Mouse (Mus musculus) liver, embryonic 15.5 days (tissue): Measurements from ENCODE around the gene Clstn2. TPM values are rescaled to one million over a fixed set of nuclear protein-coding genes. Genes with fewer than 3 reads are reported as not detected.

Source experiments
- ATAC-seq: fragments of 200-750 bp; cut with Nextera tagmentation; 2 replicates; pipeline ENCODE4 v1.8.0; 2017; ENCODE audit warnings: moderate number of reproducible peaks, mild to moderate bottlenecking, moderate library complexity; ENCODE audit not compliant: insufficient read depth
- H3K27ac ChIP-seq: fragments of 300-500 bp; sonication (generic); replicated peaks from 2 replicates; pipeline ENCODE4 v1.5.1; 2015; ENCODE audit warnings: mild to moderate bottlenecking, inconsistent platforms
- H3K27me3 ChIP-seq: fragments of 300-500 bp; sonication (generic); 2 replicates; pipeline ENCODE4 v1.6.1; 2015; ENCODE audit warnings: mild to moderate bottlenecking, inconsistent platforms
- H3K36me3 ChIP-seq: fragments of 300-500 bp; sonication (generic); replicated peaks from 2 replicates; pipeline ENCODE4 v1.6.1; 2015; ENCODE audit warnings: moderate library complexity, mild to moderate bottlenecking, inconsistent platforms
- H3K4me1 ChIP-seq: fragments of 300-500 bp; sonication (generic); replicated peaks from 2 replicates; pipeline ENCODE4 v1.6.1; 2015; ENCODE audit warnings: inconsistent platforms
- H3K4me2 ChIP-seq: fragments of 300-500 bp; sonication (generic); 2 replicates; pipeline ENCODE4 v1.6.1; 2015; ENCODE audit warnings: moderate library complexity, mild to moderate bottlenecking, inconsistent platforms
- H3K4me3 ChIP-seq: fragments of 300-500 bp; sonication (generic); replicated peaks from 2 replicates; pipeline ENCODE4 v1.5.1; 2015; ENCODE audit warnings: mild to moderate bottlenecking, inconsistent platforms
- H3K9ac ChIP-seq: fragments of 300-500 bp; sonication (generic); 2 replicates; pipeline ENCODE4 v1.6.1; 2015; ENCODE audit warnings: moderate library complexity, mild to moderate bottlenecking, inconsistent platforms
- H3K9me3 ChIP-seq: fragments of 300-500 bp; sonication (generic); replicated peaks from 2 replicates; pipeline ENCODE4 v1.6.1; 2016; ENCODE audit warnings: inconsistent platforms
- WGBS: fragments of 180-500 bp; shearing (Covaris S2); methylation state at CpG from one replicate; pipeline ENCODE4 v1.1.7; 2015; ENCODE audit warnings: mixed read lengths; ENCODE audit not compliant: insufficient replicate concordance; 5-methylcytosine and 5-hydroxymethylcytosine counted together
- polyA plus RNA-seq: library from polyadenylated mRNA; unstranded; fragments of >200 nt; fragmentation: Nextera tagmentation; extraction: Ambion mirVana; gene quantifications from 2 replicates; pipeline ENCODE4 v1.2.1, GENCODE M21; 2015

The Clstn2 gene
- polyA plus RNA-seq, 1 experiment from 2014 or later = 0.06 TPM

- no peaks in the 10 kb centered on the region for H3K4me1 ChIP-seq
- H3K9ac ChIP-seq = no peak overlapping the region
- no peak for ATAC-seq
- WGBS = 38% methylated on average over 3 of the region's 3 CpGs
- H3K4me2 ChIP-seq = no peak overlapping the region
- no peaks in the 10 kb centered on the region for H3K36me3 ChIP-seq
- H3K9me3 ChIP-seq = no peaks in the 10 kb centered on the region
- no peaks in the 10 kb centered on the region for H3K27me3 ChIP-seq
- no peak overlapping the region for H3K4me3 ChIP-seq
- no peak overlapping the region for H3K27ac ChIP-seq
Observed at GRCm38 (mm10) chr9:97629180-97629579, 403.8 kb downstream of the Clstn2 start.

GRCm38 (mm10) chr9:97628361-97628908 lies 404.5 kb downstream of the Clstn2 start:
- no peaks in the 10 kb centered on the region for H3K36me3 ChIP-seq
- H3K27ac ChIP-seq = no peak overlapping the region
- H3K9ac ChIP-seq = no peak overlapping the region
- H3K4me3 ChIP-seq = no peak overlapping the region
- H3K4me1 ChIP-seq = no peaks in the 10 kb centered on the region
- H3K27me3 ChIP-seq = no peaks in the 10 kb centered on the region
- no peak for ATAC-seq
- H3K9me3 ChIP-seq = no peaks in the 10 kb centered on the region
- H3K4me2 ChIP-seq = no peak overlapping the region
- 63% methylated on average over 6 of the region's 6 CpGs for WGBS

- no peak overlapping the region for H3K4me3 ChIP-seq
- H3K4me1 ChIP-seq = no peaks in the 10 kb centered on the region
- H3K27ac ChIP-seq = no peak overlapping the region
- 67% methylated on average over 3 of the region's 3 CpGs for WGBS
- no peak for ATAC-seq
- no peak overlapping the region for H3K4me2 ChIP-seq
- no peaks in the 10 kb centered on the region for H3K36me3 ChIP-seq
- H3K9ac ChIP-seq = no peak overlapping the region
- no peaks in the 10 kb centered on the region for H3K9me3 ChIP-seq
- no peaks in the 10 kb centered on the region for H3K27me3 ChIP-seq
Observed at GRCm38 (mm10) chr9:97627916-97628315, 405.1 kb downstream of the Clstn2 start.

GRCm38 (mm10) chr9:97610566-97610965 lies 422.4 kb downstream of the Clstn2 start:
- no peak overlapping the region for H3K4me3 ChIP-seq
- H3K4me1 ChIP-seq = no peaks in the 10 kb centered on the region
- H3K27ac ChIP-seq = no peak overlapping the region
- ATAC-seq = no peak
- WGBS = 58% methylated on average over 7 of the region's 7 CpGs
- no peaks in the 10 kb centered on the region for H3K9me3 ChIP-seq
- H3K4me2 ChIP-seq = no peak overlapping the region
- no peak overlapping the region for H3K9ac ChIP-seq
- H3K27me3 ChIP-seq = no peaks in the 10 kb centered on the region
- no peaks in the 10 kb centered on the region for H3K36me3 ChIP-seq

GRCm38 (mm10) chr9:97603729-97604128 lies 429.3 kb downstream of the Clstn2 start:
- Histone ChIP-seq H3K4me3 (no peak overlapping the region), H3K27ac (no peak overlapping the region)
- WGBS = 65% methylated on average over 8 of the region's 8 CpGs

GRCm38 (mm10) chr9:97602476-97602875 lies 430.5 kb downstream of the Clstn2 start:
- Histone ChIP-seq H3K27me3 (no peaks in the 10 kb centered on the region), H3K4me1 (no peaks in the 10 kb centered on the region), H3K27ac (no peak overlapping the region), H3K4me3 (no peak overlapping the region), H3K36me3 (no peaks in the 10 kb centered on the region), H3K9ac (no peak overlapping the region), H3K9me3 (no peaks in the 10 kb centered on the region), H3K4me2 (no peak overlapping the region)
- ATAC-seq = no peak
- WGBS = 69% methylated on average over 5 of the region's 5 CpGs

More at GRCm38 (mm10) chr9:97603729-97604128, 429.3 kb downstream of the Clstn2 start:
- H3K36me3 ChIP-seq = no peaks in the 10 kb centered on the region
- no peak for ATAC-seq
- H3K9ac ChIP-seq = no peak overlapping the region
- H3K9me3 ChIP-seq = no peaks in the 10 kb centered on the region
- no peak overlapping the region for H3K4me2 ChIP-seq
- H3K4me1 ChIP-seq = no peaks in the 10 kb centered on the region
- no peaks in the 10 kb centered on the region for H3K27me3 ChIP-seq

GRCm38 (mm10) chr9:97599006-97599405 lies 434.0 kb downstream of the Clstn2 start:
- no peaks in the 10 kb centered on the region for H3K4me1 ChIP-seq
- no peak overlapping the region for H3K4me2 ChIP-seq
- no peaks in the 10 kb centered on the region for H3K36me3 ChIP-seq
- H3K9me3 ChIP-seq = no peaks in the 10 kb centered on the region
- WGBS = 77% methylated on average over 3 of the region's 3 CpGs
- H3K27me3 ChIP-seq = no peaks in the 10 kb centered on the region
- no peak overlapping the region for H3K9ac ChIP-seq
- H3K27ac ChIP-seq = no peak overlapping the region
- H3K4me3 ChIP-seq = no peak overlapping the region
- ATAC-seq = no peak

DNA sequence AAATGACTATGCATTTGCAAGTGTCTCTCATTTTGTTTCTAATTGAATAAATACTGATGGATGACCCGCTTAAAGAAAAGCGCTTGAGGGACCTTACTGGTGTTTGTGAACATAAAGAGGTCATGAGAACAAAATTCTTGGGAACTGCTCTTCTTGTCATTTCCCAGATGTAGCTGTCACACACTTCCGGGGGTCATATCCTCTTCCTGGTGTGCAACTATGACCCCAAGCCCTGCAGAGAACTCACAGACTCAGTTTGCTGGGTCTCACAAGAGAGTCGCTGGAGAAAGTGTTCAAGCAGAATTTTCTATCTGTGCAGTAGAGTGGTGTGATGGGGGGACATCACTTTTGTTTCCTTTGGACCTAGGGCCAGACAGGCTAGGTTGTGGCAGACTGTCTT lies 442.3 kb downstream of the Clstn2 start:
- H3K36me3 ChIP-seq = no peaks in the 10 kb centered on the region
- no peak overlapping the region for H3K4me2 ChIP-seq
- no peaks in the 10 kb centered on the region for H3K27me3 ChIP-seq
- H3K4me1 ChIP-seq = no peaks in the 10 kb centered on the region
- no peak for ATAC-seq
- no peak overlapping the region for H3K9ac ChIP-seq
- H3K4me3 ChIP-seq = no peak overlapping the region
- H3K27ac ChIP-seq = no peak overlapping the region
- H3K9me3 ChIP-seq = no peaks in the 10 kb centered on the region
- WGBS = 61% methylated on average over 4 of the region's 4 CpGs

DNA sequence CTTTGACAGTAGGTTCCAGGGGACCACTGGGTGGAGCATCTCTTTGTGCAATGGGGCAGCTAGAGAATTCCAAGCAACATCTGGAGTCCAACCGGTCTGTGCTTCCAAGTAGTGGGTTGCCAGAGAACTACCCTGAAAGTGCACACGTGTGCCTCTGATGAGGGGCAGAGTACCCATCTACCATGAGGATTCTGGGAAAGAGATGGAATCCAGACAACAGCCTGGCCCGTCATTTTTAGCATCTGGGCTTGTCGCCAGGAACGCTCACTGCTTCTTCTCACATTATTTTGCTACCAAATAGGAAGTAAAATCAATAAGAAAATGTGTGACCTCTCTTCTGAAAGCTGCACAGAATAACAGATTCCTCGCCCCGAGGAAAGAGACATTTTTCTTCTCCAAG lies 462.1 kb downstream of the Clstn2 start:
- Histone ChIP-seq H3K4me3 (no peak overlapping the region), H3K4me1 (no peaks in the 10 kb centered on the region), H3K27ac (no peak overlapping the region), H3K9ac (no peak overlapping the region), H3K9me3 (no peaks in the 10 kb centered on the region), H3K27me3 (no peaks in the 10 kb centered on the region), H3K36me3 (no peaks in the 10 kb centered on the region), H3K4me2 (no peak overlapping the region)
- ATAC-seq = no peak
- WGBS = 66% methylated on average over 7 of the region's 7 CpGs

DNA sequence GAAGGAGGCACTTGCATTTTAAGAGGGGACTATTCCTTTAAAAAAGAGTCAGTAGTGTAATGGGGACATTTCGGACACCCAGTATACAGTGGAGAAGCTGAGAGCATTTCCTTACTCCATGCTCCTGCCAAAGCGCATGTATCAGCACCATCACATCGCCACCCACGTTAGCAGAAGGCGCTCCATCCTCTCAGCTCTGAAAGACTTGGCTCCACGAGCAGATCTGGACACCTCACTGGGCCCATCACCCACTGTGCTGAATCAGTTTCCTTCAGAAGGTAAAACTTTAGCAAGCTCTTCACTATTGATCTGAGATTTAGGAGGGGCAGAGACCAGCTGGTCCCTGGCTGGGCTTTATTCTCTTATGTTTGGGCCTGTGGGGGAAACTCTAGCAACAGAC lies 469.9 kb downstream of the Clstn2 start:
- 57% methylated on average over 6 of the region's 6 CpGs for WGBS
- Histone ChIP-seq H3K4me3 (no peak overlapping the region), H3K4me1 (no peaks in the 10 kb centered on the region), H3K27me3 (no peaks in the 10 kb centered on the region), H3K36me3 (no peaks in the 10 kb centered on the region), H3K4me2 (no peak overlapping the region), H3K27ac (no peak overlapping the region), H3K9me3 (no peaks in the 10 kb centered on the region), H3K9ac (no peak overlapping the region)
- ATAC-seq = no peak

GRCm38 (mm10) chr9:97544359-97544758 lies 488.6 kb downstream of the Clstn2 start:
- no peak for ATAC-seq
- H3K4me3 ChIP-seq = no peak overlapping the region
- H3K36me3 ChIP-seq = no peaks in the 10 kb centered on the region
- no peaks in the 10 kb centered on the region for H3K27me3 ChIP-seq
- no peaks in the 10 kb centered on the region for H3K4me1 ChIP-seq
- H3K9ac ChIP-seq = no peak overlapping the region
- WGBS = 70% methylated on average over 4 of the region's 4 CpGs
- H3K4me2 ChIP-seq = no peak overlapping the region
- no peaks in the 10 kb centered on the region for H3K9me3 ChIP-seq
- H3K27ac ChIP-seq = no peak overlapping the region

- Histone ChIP-seq H3K27me3 (no peaks in the 10 kb centered on the region), H3K9me3 (no peaks in the 10 kb centered on the region), H3K36me3 (no peaks in the 10 kb centered on the region), H3K4me1 (no peaks in the 10 kb centered on the region), H3K4me3 (no peak overlapping the region), H3K9ac (no peak overlapping the region), H3K27ac (no peak overlapping the region), H3K4me2 (no peak overlapping the region)
- WGBS = 67% methylated on average over 6 of the region's 6 CpGs
- ATAC-seq = no peak
Observed at GRCm38 (mm10) chr9:97541419-97541818, 491.6 kb downstream of the Clstn2 start.
